Mouse (Mus musculus): ENCODE measurements around the gene Tmem37.

The Tmem37 gene

GRCm38 (mm10) chr1:120090880-120091570, 17.2 kb upstream of the Tmem37 start:
- DNase-seq: no peak

- DNase-seq: no peak
Measured at GRCm38 (mm10) chr1:120089180-120089579, 15.3 kb upstream of the Tmem37 start.

GRCm38 (mm10) chr1:120086644-120087043, 12.8 kb upstream of the Tmem37 start:
- no peak for DNase-seq

GRCm38 (mm10) chr1:120085696-120086095, 11.8 kb upstream of the Tmem37 start:
- no peak for DNase-seq

GRCm38 (mm10) chr1:120083921-120084517, 10.1 kb upstream of the Tmem37 start:
- DNase-seq: no peak

GRCm38 (mm10) chr1:120082957-120083585, 9.2 kb upstream of the Tmem37 start:
- DNase-seq: no peak

GRCm38 (mm10) chr1:120080632-120081031, 6.8 kb upstream of the Tmem37 start:
- DNase-seq: no peak

GRCm38 (mm10) chr1:120077746-120078410, 4.0 kb upstream of the Tmem37 start:
- no peak for DNase-seq

GRCm38 (mm10) chr1:120075507-120075906, 1.6 kb upstream of the Tmem37 start:
- no peak for DNase-seq

GRCm38 (mm10) chr1:120074931-120075330, 1.1 kb upstream of the Tmem37 start:
- no peak for DNase-seq

- no peak for DNase-seq
Measured at GRCm38 (mm10) chr1:120074307-120074702, 431 bp upstream of the Tmem37 start.

GRCm38 (mm10) chr1:120072900-120073299, 974 bp downstream of the Tmem37 start:
- DNase-seq: no peak

- no peak for DNase-seq
Measured at GRCm38 (mm10) chr1:120071133-120071532, 2.7 kb downstream of the Tmem37 start.

GRCm38 (mm10) chr1:120070168-120070567, 3.7 kb downstream of the Tmem37 start:
- no peak for DNase-seq

- no peak for DNase-seq
Measured at GRCm38 (mm10) chr1:120069120-120069519, 4.8 kb downstream of the Tmem37 start.

- DNase-seq: no peak
Measured at GRCm38 (mm10) chr1:120066625-120067024, 7.2 kb downstream of the Tmem37 start.

- no peak for DNase-seq
Measured at GRCm38 (mm10) chr1:120066159-120066558, 7.7 kb downstream of the Tmem37 start.

- DNase-seq: no peak
Measured at GRCm38 (mm10) chr1:120064036-120064682, 9.7 kb downstream of the Tmem37 start.

GRCm38 (mm10) chr1:120062231-120062630, 11.6 kb downstream of the Tmem37 start:
- no peak for DNase-seq

GRCm38 (mm10) chr1:120060687-120061086, 13.2 kb downstream of the Tmem37 start:
- no peak for DNase-seq

- no peak for DNase-seq
Measured at GRCm38 (mm10) chr1:120057674-120058430, 16.0 kb downstream of the Tmem37 start.

- no peak for DNase-seq
Measured at GRCm38 (mm10) chr1:120057044-120057443, 16.8 kb downstream of the Tmem37 start.

All from thymus, postnatal 14 days (tissue).